Mouse (Mus musculus) CH12.LX (cell line): Measurements from ENCODE around the gene Bmp10. TPM values are rescaled to one million over a fixed set of nuclear protein-coding genes. Genes with fewer than 3 reads are reported as not detected.

Source experiments
- DNase-seq: peaks from one replicate; pipeline ENCODE4 v3.0.0-alpha.2; 2013; ENCODE audit errors: extremely low read depth
- H3K27ac ChIP-seq: 2 replicates; pipeline ENCODE4 v1.5.1; 2012; ENCODE audit warnings: low read depth, mild to moderate bottlenecking, control low read depth, moderate library complexity; ENCODE audit not compliant: insufficient read depth
- H3K27me3 ChIP-seq: replicated peaks from 2 replicates; pipeline ENCODE3; 2012; ENCODE audit warnings: inconsistent platforms
- H3K36me3 ChIP-seq, 2 experiments: replicated peaks in 1 of 2; 2 replicates each; pipeline versions ENCODE3 to v1.6.1; 2012; ENCODE audit warnings: inconsistent platforms in 1 of 2, low read length in 1 of 2, mild to moderate bottlenecking in 1 of 2, mixed read lengths in 1 of 2, moderate library complexity in 1 of 2; ENCODE audit not compliant: control insufficient read depth in 1 of 2, insufficient read depth in 1 of 2
- H3K4me1 ChIP-seq, 2 experiments: 2 replicates each; pipeline ENCODE4 v1.6.1; 2012; ENCODE audit warnings: inconsistent platforms in 1 of 2, moderate library complexity in 1 of 2; ENCODE audit not compliant: insufficient read depth in 2 of 2, control insufficient read depth in 1 of 2
- H3K4me2 ChIP-seq: 2 replicates; pipeline ENCODE4 v1.6.1; 2012; ENCODE audit warnings: low read depth, mild to moderate bottlenecking, control low read depth; ENCODE audit not compliant: poor library complexity, insufficient read depth, severe bottlenecking
- H3K4me3 ChIP-seq, 3 experiments: fragments of 150-350 bp in 1 of 3; sonication (generic) in 1 of 3; replicated peaks in 1 of 3; 2 replicates each; pipeline versions ENCODE3 to v1.5.1; 2011 to 2012; ENCODE audit warnings: low read depth in 2 of 3, low read length in 2 of 3, mild to moderate bottlenecking in 2 of 3, moderate library complexity in 2 of 3, control low read depth in 1 of 3, improper control_type of control experiment in 1 of 3, inconsistent platforms in 1 of 3, mixed read lengths in 1 of 3; ENCODE audit not compliant: poor library complexity in 1 of 3
- H3K79me2 ChIP-seq: replicated peaks from 2 replicates; pipeline ENCODE4 v1.6.1; 2012; ENCODE audit warnings: mild to moderate bottlenecking, moderate library complexity; ENCODE audit not compliant: control insufficient read depth, poor library complexity, insufficient read depth, severe bottlenecking; ENCODE audit errors: extremely low read depth
- H3K9ac ChIP-seq: 2 replicates; pipeline ENCODE4 v1.6.1; 2012; ENCODE audit warnings: low read depth, mild to moderate bottlenecking, control low read depth, moderate library complexity; ENCODE audit not compliant: insufficient read depth
- H3K9me3 ChIP-seq: replicated peaks from 2 replicates; pipeline ENCODE3; 2012; ENCODE audit warnings: low read length, inconsistent platforms, mixed read lengths
- KAT2A ChIP-seq: IDR thresholded peaks from 2 replicates; pipeline ENCODE4 v1.6.1; 2012; ENCODE audit warnings: low read length, improper control_type of control experiment, inconsistent platforms; ENCODE audit not compliant: insufficient replicate concordance
- dilution Hi-C: fragments of 300-500 bp; cut with MboI; formaldehyde crosslinking; loops from 2 replicates; pipeline ENCODE4 v1.14.3; 2020; ENCODE audit warnings: low sequenced_read_pairs; ENCODE audit not compliant: extremely low pct_unique_long_range_greater_than_20kb, extremely low pct_ligation_motif_present
- in situ Hi-C: fragments of 300-500 bp; cut with MboI; formaldehyde crosslinking; loops from 3 replicates; pipeline ENCODE4 v1.14.3; 2019; ENCODE audit warnings: low sequenced_read_pairs, low pct_ligation_motif_present, low pct_unique_long_range_greater_than_20kb, mixed read lengths
- polyA plus RNA-seq: library from polyadenylated mRNA; unstranded; fragments of >175 nt; gene quantifications from 2 replicates; pipeline ENCODE4 v1.2.1, GENCODE M21; 2012; ENCODE audit warnings: low read depth; ENCODE audit not compliant: insufficient read length
- total RNA-seq, 2 experiments: library from RNA; depleted of rRNA; stranded (reverse); fragments of 300-350 nt in 1 of 2; fragments of >200 nt in 1 of 2; gene quantifications; 2 replicates each; pipeline ENCODE4 v1.2.3; 2012 to 2014

Gene Bmp10
- total and polyA plus RNA-seq, 3 experiments = not detected

GRCm38 (mm10) chr6:87484806-87485205 lies 56.0 kb downstream of the Bmp10 start:
- no peaks in the 10 kb centered on the region for H3K79me2 ChIP-seq
- H3K4me1 ChIP-seq = peaks cover 3 to 21% of the 10 kb centered on the region in 2 experiments; a peak in 3 of 4 replicates
- H3K9me3 ChIP-seq = peaks cover 15% of the 10 kb centered on the region
- in situ Hi-C loops = no loop called here
- no peak for TF ChIP-seq KAT2A
- TF ChIP-seq, all 38 proteins: peak for 0
- dilution Hi-C loops = no loop called here
- Histone ChIP-seq H3K27me3 (no peaks in the 10 kb centered on the region), H3K36me3 (peaks cover 32 to 88% of the 10 kb centered on the region in 2 experiments), H3K27ac (no peak overlapping the region), H3K9ac (no peak overlapping the region), H3K4me3 (no peak overlapping the region), H3K4me2 (no peak overlapping the region)
- no peak for DNase-seq

Other genes with a start within 250 kb of the Bmp10 start
- gene Antxr1, start 93.2 kb upstream of the Bmp10 start, total RNA-seq (2012; rRNA removed) = 0.08 and 0.21 TPM in 2 replicates
- 0.16 TPM in 2 replicates for gene Antxr1, start 93.2 kb upstream of the Bmp10 start, total RNA-seq (2014; rRNA removed)
- gene Antxr1, start 93.2 kb upstream of the Bmp10 start, polyA plus RNA-seq = 0.23 and 0.61 TPM in 2 replicates
- gene Gkn1, start 78.1 kb upstream of the Bmp10 start, total RNA-seq (2012; rRNA removed) = not detected in 2 replicates
- gene Gkn1, start 78.1 kb upstream of the Bmp10 start, total RNA-seq (2014; rRNA removed) = not detected in 2 replicates
- gene Gkn1, start 78.1 kb upstream of the Bmp10 start, polyA plus RNA-seq = not detected in 2 replicates
- not detected in 2 replicates for gene Gkn2, start 55.6 kb upstream of the Bmp10 start, total RNA-seq (2012; rRNA removed)
- gene Gkn2, start 55.6 kb upstream of the Bmp10 start, total RNA-seq (2014; rRNA removed) = not detected in 2 replicates
- gene Gkn2, start 55.6 kb upstream of the Bmp10 start, polyA plus RNA-seq = not detected in 2 replicates
- gene Gkn3, start 40.1 kb upstream of the Bmp10 start, total RNA-seq (2012; rRNA removed) = not detected in 2 replicates
- gene Gkn3, start 40.1 kb upstream of the Bmp10 start, total RNA-seq (2014; rRNA removed) = 0.42 TPM in 1 of 2 replicates, not detected in the other
- not detected in 2 replicates for gene Gkn3, start 40.1 kb upstream of the Bmp10 start, polyA plus RNA-seq
- 9.3 and 11.7 TPM in 2 replicates for gene Arhgap25, start 104.3 kb downstream of the Bmp10 start, total RNA-seq (2012; rRNA removed)
- 11.2 and 12.5 TPM in 2 replicates for gene Arhgap25, start 104.3 kb downstream of the Bmp10 start, total RNA-seq (2014; rRNA removed)
- 16.5 TPM in 2 replicates for gene Arhgap25, start 104.3 kb downstream of the Bmp10 start, polyA plus RNA-seq
- gene Prokr1, start 161.7 kb downstream of the Bmp10 start, total RNA-seq (2012; rRNA removed) = 0.08 TPM in 2 replicates
- not detected in 2 replicates for gene Prokr1, start 161.7 kb downstream of the Bmp10 start, total RNA-seq (2014; rRNA removed)
- 0.14 TPM in 1 of 2 replicates, not detected in the other for gene Prokr1, start 161.7 kb downstream of the Bmp10 start, polyA plus RNA-seq
- gene Aplf, start 243.2 kb downstream of the Bmp10 start, total RNA-seq (2012; rRNA removed) = 9.1 and 10.3 TPM in 2 replicates
- gene Aplf, start 243.2 kb downstream of the Bmp10 start, total RNA-seq (2014; rRNA removed) = 13.8 and 15.8 TPM in 2 replicates
- gene Aplf, start 243.2 kb downstream of the Bmp10 start, polyA plus RNA-seq = 11.1 and 11.9 TPM in 2 replicates